Mouse (Mus musculus): Measurements from ENCODE around the gene Zfp334.

Zfp334 gene

GRCm38 (mm10) chr2:165376001-165376400 lies 12.1 kb downstream of the Zfp334 start:
- no peak for DNase-seq (ENCODE audit: low spot score in 2 of 2)

GRCm38 (mm10) chr2:165375478-165375877 lies 12.6 kb downstream of the Zfp334 start:
- DNase-seq (ENCODE audit: low spot score in 2 of 2), result no peak

DNA sequence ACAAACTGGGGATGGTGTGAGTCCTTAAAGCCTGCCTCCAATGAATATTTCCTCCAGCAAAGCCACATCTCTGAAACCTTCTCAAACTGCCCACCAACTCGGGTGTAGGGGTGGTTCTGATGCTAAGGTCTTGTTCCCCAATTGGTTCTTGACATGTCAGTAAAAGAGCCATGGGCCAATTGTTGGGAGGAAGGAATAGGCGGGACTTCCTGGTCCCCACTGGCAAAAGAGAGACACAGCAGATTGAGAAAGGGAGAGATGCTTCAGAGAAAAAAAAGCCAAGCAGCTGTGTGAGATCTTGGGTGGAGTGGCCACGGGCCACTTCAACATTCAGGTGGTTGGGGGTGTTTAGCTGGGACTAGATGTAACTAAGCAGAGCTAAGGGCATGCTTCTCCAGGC lies 17.0 kb downstream of the Zfp334 start:
- peak in 1 of 2 experiments; percentile 68 for DNase-seq (ENCODE audit: low spot score in 2 of 2)

DNA sequence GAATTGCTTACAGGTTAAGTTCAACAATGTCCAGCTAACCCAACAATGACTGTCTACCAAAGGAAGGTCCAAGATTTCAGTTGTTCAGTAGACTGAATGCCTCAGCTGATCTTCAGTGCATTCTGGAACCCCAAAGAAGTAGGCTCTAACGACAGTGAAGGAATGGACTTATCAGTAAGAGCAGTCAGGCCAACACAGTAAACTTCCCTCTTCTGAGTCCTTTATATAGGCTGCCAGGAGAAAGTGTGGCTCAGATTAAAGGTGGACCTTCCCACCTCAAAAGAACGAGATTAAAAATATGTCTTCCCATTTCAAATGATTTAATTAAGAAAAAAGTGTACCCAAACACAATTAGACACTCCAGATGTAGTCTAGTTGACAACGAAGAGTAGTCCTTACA lies 17.7 kb downstream of the Zfp334 start:
- no peak for DNase-seq (ENCODE audit: low spot score in 2 of 2)

DNA sequence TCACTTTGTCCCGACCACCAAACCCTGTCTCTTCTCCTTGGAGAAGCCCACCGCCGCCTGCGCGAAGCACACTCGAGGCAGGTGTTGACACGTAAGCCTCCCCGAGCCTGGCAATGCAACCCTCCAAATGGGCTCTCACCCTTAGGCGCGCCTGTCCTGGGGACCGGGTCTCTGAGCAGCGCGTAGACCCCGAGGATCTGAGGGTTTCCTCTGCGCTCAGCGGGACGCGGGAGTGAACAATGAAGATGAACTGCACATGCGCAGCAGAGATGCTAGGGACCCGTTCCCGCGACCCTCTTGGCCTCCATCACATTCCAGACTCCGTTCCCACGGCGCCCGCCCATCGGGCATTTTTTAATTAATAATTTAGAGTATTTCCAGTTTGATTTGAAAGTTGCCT lies 19.6 kb downstream of the Zfp334 start, which contains the start of gene Zfp663:
Gene Zfp663, minus strand, starts transcription at position 234 of the 400 bp plus-strand sequence.
- DNase-seq (ENCODE audit: low spot score in 2 of 2), result peak; percentile 38 to 54

- peak in 1 of 2 experiments; percentile 32 for DNase-seq (ENCODE audit: low spot score in 2 of 2)
These were observed 20.1 kb downstream of the Zfp334 start for GRCm38 (mm10) chr2:165367868-165368439.

GRCm38 (mm10) chr2:165367047-165367520 lies 21.0 kb downstream of the Zfp334 start:
- DNase-seq (ENCODE audit: low spot score in 2 of 2), result no peak

GRCm38 (mm10) chr2:165364334-165365091 lies 23.5 kb downstream of the Zfp334 start:
- DNase-seq (ENCODE audit: low spot score in 2 of 2), result peak in 1 of 2 experiments; percentile 78

- DNase-seq (ENCODE audit: low spot score in 2 of 2), result no peak
These were observed 24.8 kb downstream of the Zfp334 start for GRCm38 (mm10) chr2:165363282-165363681.

GRCm38 (mm10) chr2:165360861-165361260 lies 27.2 kb downstream of the Zfp334 start:
- peak in 1 of 2 experiments; percentile 69 for DNase-seq (ENCODE audit: low spot score in 2 of 2)

- peak; percentile 57 to 72 for DNase-seq (ENCODE audit: low spot score in 2 of 2)
These were observed 36.1 kb downstream of the Zfp334 start for GRCm38 (mm10) chr2:165351828-165352513.

GRCm38 (mm10) chr2:165349466-165349865 lies 38.6 kb downstream of the Zfp334 start:
- DNase-seq (ENCODE audit: low spot score in 2 of 2), result peak; percentile 69 to 71

GRCm38 (mm10) chr2:165346180-165346579 lies 41.9 kb downstream of the Zfp334 start:
- no peak for DNase-seq (ENCODE audit: low spot score in 2 of 2)

DNA sequence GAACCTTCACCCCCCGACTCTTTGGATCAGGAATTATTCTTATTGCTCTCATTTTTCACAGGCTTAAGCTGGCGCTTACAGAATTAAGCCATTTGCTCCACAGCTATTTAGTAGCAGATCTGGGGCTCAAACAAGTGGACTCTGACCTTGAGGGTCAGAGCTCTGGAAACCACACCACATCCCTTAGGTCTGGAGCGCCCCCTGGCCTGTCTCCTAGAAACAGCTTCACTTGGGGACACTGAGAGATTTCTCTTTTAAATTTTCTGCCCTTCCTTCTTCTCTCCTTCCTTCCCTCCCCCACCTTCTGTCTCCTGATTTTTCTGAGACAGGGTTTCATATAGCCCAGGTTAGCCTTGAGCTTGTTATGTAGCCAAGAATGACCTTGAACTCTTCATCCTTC lies 50.9 kb downstream of the Zfp334 start:
- peak in 1 of 2 experiments; percentile 60 for DNase-seq (ENCODE audit: low spot score in 2 of 2)

GRCm38 (mm10) chr2:165332610-165333210 lies 55.3 kb downstream of the Zfp334 start:
- peak in 1 of 2 experiments; percentile 48 for DNase-seq (ENCODE audit: low spot score in 2 of 2)

GRCm38 (mm10) chr2:165329703-165330102 lies 58.4 kb downstream of the Zfp334 start:
- DNase-seq (ENCODE audit: low spot score in 2 of 2), result no peak

DNA sequence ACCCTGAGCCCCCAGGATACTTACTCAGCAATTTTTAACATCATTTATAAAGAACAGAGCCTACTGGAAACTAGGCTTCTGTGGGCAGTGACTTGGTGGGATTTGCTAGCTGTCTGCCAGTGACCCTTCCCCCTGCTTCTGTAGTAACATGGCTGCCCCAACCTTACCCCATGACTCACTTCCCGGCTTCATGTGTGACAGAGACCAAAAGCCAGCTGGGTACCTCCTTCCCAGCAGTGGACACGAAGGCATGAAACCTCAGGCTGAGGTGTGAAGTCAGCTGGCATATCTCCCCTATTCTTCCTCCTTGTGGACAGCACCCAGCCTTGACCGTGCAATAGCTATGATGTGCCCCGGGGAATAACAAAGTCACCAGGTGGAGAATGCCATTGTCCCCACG lies 59.3 kb downstream of the Zfp334 start:
- DNase-seq (ENCODE audit: low spot score in 2 of 2), result no peak

GRCm38 (mm10) chr2:165327386-165327785 lies 60.7 kb downstream of the Zfp334 start:
- DNase-seq (ENCODE audit: low spot score in 2 of 2), result no peak

GRCm38 (mm10) chr2:165326304-165327190 lies 61.5 kb downstream of the Zfp334 start, which contains the start of gene Elmo2:
TSS of gene Elmo2 (minus strand) at chr2:165326479.
- peak; percentile 98 for DNase-seq (ENCODE audit: low spot score in 2 of 2)

DNA sequence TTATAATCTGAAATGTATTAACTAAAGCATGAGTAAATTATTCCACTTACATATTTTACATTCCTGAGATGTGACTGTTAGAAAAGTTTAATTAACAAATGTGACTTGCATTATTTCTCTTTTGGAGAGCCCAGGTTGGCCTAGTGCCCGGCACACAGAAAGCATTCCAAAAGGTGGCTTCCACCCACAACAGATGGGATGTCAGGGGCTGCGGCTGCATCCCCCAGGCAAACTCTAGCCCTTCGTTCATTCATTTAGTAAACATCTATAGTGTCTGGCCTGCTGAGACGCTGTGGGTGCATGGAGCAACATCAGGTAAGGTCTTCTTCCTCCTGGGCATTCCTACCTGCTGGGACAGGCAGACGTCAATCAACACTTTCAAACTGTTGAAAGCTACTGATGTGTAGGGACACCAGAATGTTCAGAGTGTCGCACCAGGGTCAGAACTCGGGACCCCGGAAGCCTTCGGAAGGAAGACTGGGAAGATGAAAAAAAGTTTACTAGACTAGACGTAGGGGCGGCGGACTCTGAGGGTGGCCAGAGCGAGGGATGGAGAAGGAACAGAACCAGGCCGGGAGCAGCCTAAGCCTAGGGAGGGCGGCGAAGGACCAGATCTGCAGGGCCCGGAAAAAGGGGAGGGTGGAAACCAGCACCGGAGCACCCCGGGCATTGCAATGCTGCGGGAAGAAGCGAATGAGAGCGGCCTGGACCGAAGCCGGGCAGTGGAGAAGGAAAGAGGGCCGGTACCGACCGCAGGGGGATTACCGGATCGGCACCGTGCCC lies 62.3 kb downstream of the Zfp334 start:
- DNase-seq (ENCODE audit: low spot score in 2 of 2), result peak in 1 of 2 experiments; percentile 52
